Mouse (Mus musculus): ENCODE results near the gene Fntb. TPM values are rescaled to one million over a fixed set of nuclear protein-coding genes. Genes with fewer than 3 reads are reported as not detected.
"Not testable (repeated sequence)": the region's sequence is repeated elsewhere in the genome, so short reads cannot be mapped to it uniquely, and the experiment has no call there.

Gene Fntb
- total RNA-seq, 4 experiments from 2014 or later: 10.4 to 12.0 (median 11.6) TPM

- no peak for DNase-seq (ENCODE audit: low spot score in 2 of 2)
Observed at GRCm38 (mm10) chr12:76832704-76833103, 67.3 kb downstream of the Fntb start.

DNA sequence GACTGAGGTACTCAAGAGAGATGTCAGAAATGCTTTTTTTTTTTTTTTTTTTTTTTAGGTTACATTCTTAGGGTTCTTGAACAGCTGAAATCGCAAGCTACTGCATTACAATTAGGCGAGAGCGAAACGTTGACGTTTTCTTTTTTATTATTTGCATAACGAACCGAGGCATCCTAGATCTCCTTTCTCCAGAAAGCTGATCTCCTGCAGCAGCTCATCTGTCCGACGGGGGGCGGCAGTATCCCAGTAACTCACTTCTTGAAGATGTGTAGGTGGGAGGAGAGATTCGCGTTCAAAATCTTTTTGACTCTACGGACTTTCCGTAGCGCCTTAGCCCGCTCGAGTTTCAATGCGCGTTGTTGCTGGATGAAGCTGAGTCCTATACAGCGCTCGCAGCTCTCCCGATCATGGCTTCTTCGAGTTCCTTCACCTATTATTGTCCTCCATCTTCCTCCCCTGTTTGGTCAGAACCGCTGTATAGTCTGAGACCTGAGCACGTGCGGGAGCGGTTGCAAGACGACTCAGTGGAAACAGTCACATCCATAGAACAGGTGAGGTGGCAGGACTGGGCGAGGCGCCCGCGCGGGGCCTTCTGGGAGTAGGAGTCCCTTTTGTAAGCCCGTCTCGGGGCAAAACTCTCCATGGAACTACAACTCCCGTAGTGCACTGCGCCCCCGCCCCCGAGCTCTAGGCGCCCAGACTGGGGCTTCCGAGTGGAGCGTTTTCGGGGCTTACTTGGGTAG is 71.9 kb downstream of the Fntb start:
- peak; percentile 98 to 99 for DNase-seq (ENCODE audit: low spot score in 2 of 2)

DNA sequence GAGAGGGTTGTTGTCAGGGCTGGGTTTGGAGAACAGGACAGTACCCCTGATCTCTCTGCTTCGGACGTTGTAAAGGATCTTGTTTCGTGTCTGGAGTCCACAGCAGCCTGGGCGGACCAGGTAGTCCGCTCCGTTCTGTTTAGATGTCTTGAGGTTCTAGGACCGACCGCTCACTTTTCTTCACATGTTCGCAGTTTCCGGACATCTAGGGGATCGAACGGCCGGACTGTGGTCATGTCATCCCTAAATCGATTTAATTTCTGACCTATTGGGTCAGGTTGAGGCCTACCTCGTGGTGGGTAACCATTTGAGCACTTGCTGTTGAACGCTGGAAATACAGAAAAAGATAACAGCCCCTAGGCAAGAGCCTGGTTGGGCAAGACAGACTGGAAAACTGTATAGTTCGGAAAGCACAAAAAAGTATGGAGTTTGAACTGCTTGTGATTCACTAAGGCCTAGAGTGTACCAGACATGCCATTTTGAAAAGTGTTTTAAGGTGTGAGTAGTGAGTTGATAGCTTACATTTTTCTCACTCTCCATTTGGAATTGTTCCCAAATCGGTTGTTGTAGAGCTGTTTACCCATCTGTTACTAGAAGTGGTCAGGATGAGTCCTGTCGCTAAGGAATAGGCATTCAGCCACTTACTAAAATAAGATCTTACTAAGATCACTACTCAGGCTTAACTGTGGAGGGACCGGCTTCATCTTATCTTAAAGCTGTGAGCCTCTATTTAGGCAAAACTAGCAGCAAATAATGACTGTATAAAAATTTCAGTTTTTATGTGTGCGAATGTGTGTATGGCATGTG is 72.7 kb downstream of the Fntb start:
- DNase-seq (ENCODE audit: low spot score in 2 of 2): no peak

GRCm38 (mm10) chr12:76839298-76839697 is 73.9 kb downstream of the Fntb start:
- DNase-seq (ENCODE audit: low spot score in 2 of 2): no peak

GRCm38 (mm10) chr12:76840081-76840480 is 74.7 kb downstream of the Fntb start:
- DNase-seq (ENCODE audit: low spot score in 2 of 2): no peak

DNA sequence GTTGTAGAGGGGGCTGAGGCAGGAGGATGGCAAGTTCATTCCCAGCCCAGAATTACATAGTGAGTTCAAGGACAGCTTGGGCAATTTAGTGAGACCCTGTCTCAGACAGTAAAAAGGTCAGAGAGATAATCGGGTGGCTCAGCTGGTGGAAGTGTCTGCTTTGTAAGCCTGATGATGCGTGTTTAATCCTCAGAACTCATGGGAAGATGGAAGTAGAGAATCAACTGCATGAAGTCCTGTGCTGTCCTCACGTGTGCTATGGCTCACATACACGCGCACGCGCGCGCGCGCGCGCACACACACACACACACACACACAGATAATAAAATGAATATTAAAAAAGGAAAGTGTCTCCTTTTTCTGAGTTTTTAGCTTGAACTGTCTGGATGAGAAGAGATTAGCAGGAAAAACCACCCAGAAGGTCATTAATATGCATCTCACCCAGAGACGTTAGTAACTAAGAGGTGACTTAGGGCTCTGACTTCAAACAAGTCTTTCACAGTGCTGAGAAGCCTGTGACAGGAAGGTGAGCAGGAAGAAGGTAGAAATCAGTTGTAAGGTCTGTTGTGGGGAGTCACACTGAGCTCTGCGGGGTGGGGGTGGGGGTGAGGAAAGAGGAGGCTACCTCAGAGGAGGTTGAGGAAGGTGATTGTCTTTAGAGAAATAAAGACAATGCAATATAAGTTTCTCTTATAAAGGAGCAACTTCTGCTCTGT is 79.1 kb downstream of the Fntb start:
- no peak for DNase-seq (ENCODE audit: low spot score in 2 of 2)

- no peak for DNase-seq (ENCODE audit: low spot score in 2 of 2)
Observed at GRCm38 (mm10) chr12:76852419-76852818, 87.0 kb downstream of the Fntb start.

GRCm38 (mm10) chr12:76853378-76854142 is 88.2 kb downstream of the Fntb start:
- no peak for DNase-seq (ENCODE audit: low spot score in 2 of 2)

GRCm38 (mm10) chr12:76857087-76857486 is 91.7 kb downstream of the Fntb start:
- no peak for DNase-seq (ENCODE audit: low spot score in 2 of 2)

DNA sequence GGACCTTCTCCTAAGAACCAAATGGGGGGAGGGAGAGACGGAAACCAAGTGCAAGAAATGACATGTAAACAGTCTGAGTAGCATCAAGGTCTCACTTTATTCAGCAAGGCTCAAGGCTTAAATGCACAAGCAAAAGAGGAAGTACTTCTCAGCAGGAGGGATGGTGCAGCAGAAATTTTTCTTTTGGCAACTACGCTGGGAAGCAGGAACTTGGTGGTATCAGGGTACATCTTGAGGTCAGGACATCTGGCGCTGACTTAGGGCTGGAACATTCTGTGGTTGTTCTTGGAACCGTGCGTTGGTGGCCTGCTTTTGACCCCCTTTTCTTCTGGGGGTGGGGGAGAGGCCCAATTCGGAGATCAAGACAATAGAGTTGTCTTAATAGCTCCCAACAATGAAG is 93.4 kb downstream of the Fntb start:
- not testable (repeated sequence) for DNase-seq (ENCODE audit: low spot score in 2 of 2)

DNA sequence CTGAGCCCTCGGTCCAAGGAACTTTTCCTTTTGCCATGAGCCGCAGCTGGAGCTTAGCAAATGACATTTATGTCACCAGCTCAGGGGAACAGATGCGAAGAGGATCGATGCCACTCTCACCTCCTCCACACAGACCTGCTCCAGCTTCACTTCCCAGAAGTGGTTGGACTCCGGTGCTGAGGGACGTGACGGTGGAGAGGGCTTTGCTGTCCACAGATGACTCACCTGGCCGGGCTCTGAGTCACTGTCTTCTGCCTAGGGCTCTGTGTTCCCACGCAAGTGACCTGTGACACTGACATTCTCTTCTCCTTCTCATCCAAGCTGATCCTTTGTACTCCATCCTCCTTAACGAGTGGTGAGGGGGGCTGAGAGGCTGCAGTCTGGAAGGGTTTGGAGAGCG is 98.3 kb downstream of the Fntb start:
- no peak for DNase-seq (ENCODE audit: low spot score in 2 of 2)

- DNase-seq (ENCODE audit: low spot score in 2 of 2): no peak
Observed at GRCm38 (mm10) chr12:76865266-76865665, 99.9 kb downstream of the Fntb start.

DNA sequence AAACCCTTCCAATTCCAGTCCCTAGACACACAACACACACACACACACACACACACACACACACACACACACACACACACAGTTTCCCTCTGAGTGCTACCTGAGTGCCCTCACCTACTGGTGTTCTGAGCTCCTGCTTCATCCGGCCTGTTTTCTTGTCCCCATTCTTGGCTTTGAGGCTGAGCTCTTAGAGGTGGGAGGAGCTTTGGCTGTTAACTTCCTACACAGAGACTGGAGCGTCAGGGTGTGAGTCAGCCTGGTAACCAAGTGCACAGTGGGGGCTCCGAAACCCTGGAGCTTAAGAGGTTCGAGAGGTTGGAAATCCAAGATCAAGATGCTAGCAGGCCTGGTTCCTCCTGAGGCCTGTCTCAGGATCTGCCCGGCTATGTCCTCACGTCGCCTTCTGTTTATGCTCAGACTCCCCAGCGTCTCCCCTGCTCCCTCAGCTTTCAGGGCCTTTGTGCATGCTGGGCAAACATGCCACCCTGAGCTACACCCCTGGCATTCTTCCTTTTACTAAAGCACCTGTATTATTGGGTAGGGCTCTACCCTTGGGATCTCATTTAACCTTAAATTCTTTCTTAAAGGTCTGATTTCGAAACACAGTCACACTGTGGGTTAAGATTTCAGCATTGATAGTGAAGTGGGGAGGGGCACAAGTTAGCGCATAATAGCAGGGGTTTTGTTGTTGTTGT is 102.3 kb downstream of the Fntb start:
- DNase-seq (ENCODE audit: low spot score in 2 of 2): no peak

GRCm38 (mm10) chr12:76868463-76869198 is 103.2 kb downstream of the Fntb start:
- DNase-seq (ENCODE audit: low spot score in 2 of 2): no peak

- DNase-seq (ENCODE audit: low spot score in 2 of 2): no peak
Observed at GRCm38 (mm10) chr12:76869561-76869960, 104.2 kb downstream of the Fntb start.

DNA sequence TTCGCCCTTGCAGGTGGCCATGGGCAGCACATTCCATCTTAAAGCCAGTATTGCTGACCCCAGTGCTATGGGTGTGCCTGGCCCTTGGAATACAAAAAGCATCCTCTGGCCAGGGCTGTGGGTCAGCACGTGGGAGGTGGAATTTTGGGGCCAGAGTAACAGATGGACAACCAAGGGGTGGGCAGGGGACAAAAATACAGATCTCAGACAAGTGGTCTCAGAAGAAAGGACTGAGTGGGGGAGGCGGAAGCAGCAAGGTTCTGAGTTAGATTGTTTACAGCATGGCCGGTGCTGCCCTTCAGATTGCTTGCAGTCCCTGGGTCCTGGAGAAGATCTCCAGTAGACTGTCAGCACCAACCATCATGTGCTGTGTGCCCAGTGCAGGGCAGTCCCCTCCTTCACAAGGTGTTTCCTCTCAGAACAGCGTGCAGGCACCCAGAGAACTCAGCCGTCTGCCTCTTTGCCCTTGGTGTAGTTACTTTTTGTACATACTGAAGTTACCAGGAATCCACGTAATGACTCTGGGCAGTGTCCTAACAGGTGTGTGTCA is 107.5 kb downstream of the Fntb start:
- no peak for DNase-seq (ENCODE audit: low spot score in 2 of 2)

DNA sequence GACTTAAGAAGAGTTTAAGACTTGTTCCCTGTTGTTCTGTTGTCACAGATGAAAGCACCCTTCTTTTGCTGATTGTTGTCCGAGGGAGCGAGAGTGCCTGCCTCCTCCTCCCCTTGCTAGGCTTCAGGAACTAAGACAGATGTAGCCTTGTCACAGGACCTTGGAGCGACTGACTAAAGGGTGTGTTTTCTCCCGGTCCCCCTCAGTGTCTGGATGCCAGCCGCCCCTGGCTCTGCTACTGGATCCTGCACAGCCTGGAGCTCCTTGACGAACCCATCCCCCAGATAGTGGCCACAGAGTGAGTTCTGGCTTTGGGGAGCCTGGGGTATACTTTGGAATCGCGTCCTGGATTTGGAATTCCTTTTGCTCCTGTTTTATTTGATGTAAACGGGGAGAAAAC is 109.4 kb downstream of the Fntb start:
- no peak for DNase-seq (ENCODE audit: low spot score in 2 of 2)

- DNase-seq (ENCODE audit: low spot score in 2 of 2): peak in 1 of 2 experiments; percentile 25
Observed at GRCm38 (mm10) chr12:76879242-76879641, 113.9 kb downstream of the Fntb start.

- no peak for DNase-seq (ENCODE audit: low spot score in 2 of 2)
Observed at GRCm38 (mm10) chr12:76880131-76880530, 114.7 kb downstream of the Fntb start.

DNA sequence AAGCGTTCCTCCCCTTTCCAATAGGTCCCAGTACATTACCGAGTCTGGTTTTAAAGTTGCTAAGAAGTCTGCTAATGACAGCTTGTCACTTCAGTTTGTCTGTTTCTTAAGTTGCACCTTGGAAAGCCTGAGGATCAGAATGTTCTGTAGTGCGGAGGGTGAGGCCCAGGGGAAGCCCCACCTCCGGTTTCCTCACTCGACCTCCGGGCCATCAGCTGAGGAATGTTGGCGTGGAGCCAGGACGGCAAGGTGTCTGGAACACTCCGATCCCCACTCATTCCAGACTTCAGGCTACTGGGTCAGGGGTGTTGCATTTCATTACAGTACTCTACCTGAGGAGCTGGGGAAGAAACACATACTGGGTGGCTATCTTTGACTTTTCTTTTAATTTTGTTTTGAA is 118.4 kb downstream of the Fntb start:
- peak; percentile 84 to 88 for DNase-seq (ENCODE audit: low spot score in 2 of 2)

Data from gastrocnemius, adult 8-10 months (tissue).